Mouse (Mus musculus) intestine, postnatal 0 days (tissue): ENCODE results near the gene Rpl41. TPM values are rescaled to one million over a fixed set of nuclear protein-coding genes. Genes with fewer than 3 reads are reported as not detected.
"Not testable (repeated sequence)": the region's sequence is repeated elsewhere in the genome, so short reads cannot be mapped to it uniquely, and the experiment has no call there.

Experiments
- ATAC-seq: fragments of 200-750 bp; cut with Nextera tagmentation; 2 replicates; pipeline ENCODE4 v1.8.0; 2017; ENCODE audit warnings: mild to moderate bottlenecking, moderate TSS enrichment, moderate library complexity
- H3K27ac ChIP-seq: fragments of 300-500 bp; sonication (generic); 2 replicates; pipeline ENCODE4 v1.5.1; 2014; ENCODE audit warnings: mild to moderate bottlenecking, low read depth, low read length, moderate library complexity
- H3K27me3 ChIP-seq: fragments of 300-500 bp; sonication (generic); replicated peaks from 2 replicates; pipeline ENCODE4 v1.6.1; 2014; ENCODE audit warnings: low read length, mixed read lengths; ENCODE audit not compliant: control insufficient read depth, insufficient read depth
- H3K36me3 ChIP-seq: fragments of 300-500 bp; sonication (generic); 2 replicates; pipeline ENCODE4 v1.6.1; 2014; ENCODE audit warnings: mild to moderate bottlenecking, moderate library complexity; ENCODE audit not compliant: control insufficient read depth, insufficient read depth
- H3K4me1 ChIP-seq: fragments of 300-500 bp; sonication (generic); replicated peaks from 2 replicates; pipeline ENCODE4 v1.6.1; 2014; ENCODE audit warnings: antibody characterized with exemption, low read length, mixed read lengths; ENCODE audit not compliant: control insufficient read depth, insufficient read depth
- H3K4me2 ChIP-seq: fragments of 300-500 bp; sonication (generic); replicated peaks from 2 replicates; pipeline ENCODE4 v1.6.1; 2014; ENCODE audit warnings: low read depth, mild to moderate bottlenecking, moderate library complexity
- H3K4me3 ChIP-seq: fragments of 300-500 bp; sonication (generic); 2 replicates; pipeline ENCODE4 v1.5.1; 2014; ENCODE audit warnings: low read depth, low read length
- H3K9ac ChIP-seq: fragments of 300-500 bp; sonication (generic); 2 replicates; pipeline ENCODE4 v1.6.1; 2014; ENCODE audit warnings: mild to moderate bottlenecking, low read depth, low read length
- H3K9me3 ChIP-seq: fragments of 300-500 bp; sonication (generic); 2 replicates; pipeline ENCODE4 v1.6.1; 2016; ENCODE audit warnings: mixed run types; ENCODE audit not compliant: control insufficient read depth
- CTCF ChIP-seq: sonication (generic); IDR thresholded peaks from 2 replicates; pipeline ENCODE4 v1.5.1; 2016; ENCODE audit warnings: low read depth, mild to moderate bottlenecking, control low read depth, antibody characterized with exemption, moderate library complexity
- WGBS: fragments of 180-500 bp; shearing (Covaris S2); extraction: QIAGEN DNeasy Blood & Tissue Kit; methylation state at CpG from one replicate; pipeline ENCODE4 v1.1.7; 2014; 5-methylcytosine and 5-hydroxymethylcytosine counted together
- polyA plus RNA-seq: library from polyadenylated mRNA; unstranded; fragments of >200 nt; fragmentation: Nextera tagmentation; extraction: Ambion mirVana; gene quantifications from 2 replicates; pipeline ENCODE4 v1.2.1, GENCODE M21; 2015

Gene Rpl41
- polyA plus RNA-seq, 1 experiment from 2014 or later, result 2,428 TPM

GRCm38 (mm10) chr10:128565206-128565787, 16.2 kb upstream of the Rpl41 start:
- H3K4me3 ChIP-seq, result peak overlapping the region; percentile 86
- H3K4me2 ChIP-seq, result peak overlapping the region; percentile 91
- no peak for TF ChIP-seq CTCF
- H3K36me3 ChIP-seq, result peaks cover 46% of the 10 kb centered on the region
- H3K27me3 ChIP-seq, result no peaks in the 10 kb centered on the region
- H3K27ac ChIP-seq, result peak overlapping the region; percentile 90
- peak; percentile 20; the same call in 1 of the 2 replicates for ATAC-seq
- no peaks in the 10 kb centered on the region for H3K4me1 ChIP-seq
- no peaks in the 10 kb centered on the region for H3K9me3 ChIP-seq
- under 1% methylated on average over 44 of the region's 46 CpGs for WGBS
- H3K9ac ChIP-seq, result peak overlapping the region; percentile 84

- H3K4me1 ChIP-seq, result no peaks in the 10 kb centered on the region
- no peak overlapping the region for H3K4me2 ChIP-seq
- no peaks in the 10 kb centered on the region for H3K9me3 ChIP-seq
- no peaks in the 10 kb centered on the region for H3K27me3 ChIP-seq
- 80% methylated on average over 6 of the region's 6 CpGs for WGBS
- TF ChIP-seq CTCF, result no peak
- no peak for ATAC-seq
- H3K36me3 ChIP-seq, result peaks cover 48% of the 10 kb centered on the region
- no peak overlapping the region for H3K9ac ChIP-seq
- H3K4me3 ChIP-seq, result no peak overlapping the region
- no peak overlapping the region for H3K27ac ChIP-seq
Measured at GRCm38 (mm10) chr10:128563544-128563943, 14.4 kb upstream of the Rpl41 start.

GRCm38 (mm10) chr10:128556963-128557362, 7.9 kb upstream of the Rpl41 start:
- TF ChIP-seq CTCF, result no peak

GRCm38 (mm10) chr10:128556286-128556685, 7.2 kb upstream of the Rpl41 start:
- peak; percentile 65 for TF ChIP-seq CTCF

More at GRCm38 (mm10) chr10:128556963-128557362, 7.9 kb upstream of the Rpl41 start:
- WGBS, result 85% methylated on average over 6 of the region's 6 CpGs
- Histone ChIP-seq H3K9me3 (no peaks in the 10 kb centered on the region), H3K4me2 (no peak overlapping the region), H3K9ac (no peak overlapping the region), H3K36me3 (peaks cover 47% of the 10 kb centered on the region), H3K4me3 (no peak overlapping the region), H3K27me3 (no peaks in the 10 kb centered on the region), H3K4me1 (no peaks in the 10 kb centered on the region), H3K27ac (no peak overlapping the region)
- no peak for ATAC-seq

GRCm38 (mm10) chr10:128555567-128555966, 6.5 kb upstream of the Rpl41 start:
- H3K27me3 ChIP-seq, ATAC-seq, H3K9ac ChIP-seq, H3K4me2 ChIP-seq, H3K27ac ChIP-seq, H3K9me3 ChIP-seq, H3K4me1 ChIP-seq, H3K4me3 ChIP-seq: not testable (repeated sequence)
- H3K36me3 ChIP-seq, result peaks cover 34% of the 10 kb centered on the region
- 83% methylated on average over 1 of the region's 1 CpGs for WGBS

More at GRCm38 (mm10) chr10:128556286-128556685, 7.2 kb upstream of the Rpl41 start:
- Histone ChIP-seq H3K9me3 (no peaks in the 10 kb centered on the region), H3K4me2 (no peak overlapping the region), H3K4me3 (no peak overlapping the region), H3K36me3 (peaks cover 41% of the 10 kb centered on the region), H3K27me3 (no peaks in the 10 kb centered on the region), H3K27ac (no peak overlapping the region), H3K4me1 (no peaks in the 10 kb centered on the region), H3K9ac (no peak overlapping the region)
- ATAC-seq, result no peak

GRCm38 (mm10) chr10:128550144-128550823, 1.2 kb upstream of the Rpl41 start:
- not testable (repeated sequence) for H3K27me3 ChIP-seq, H3K4me3 ChIP-seq, ATAC-seq, H3K4me2 ChIP-seq, H3K9ac ChIP-seq, H3K9me3 ChIP-seq, H3K4me1 ChIP-seq, H3K36me3 ChIP-seq, H3K27ac ChIP-seq
- WGBS, result 90% methylated on average over 11 of the region's 11 CpGs

GRCm38 (mm10) chr10:128549682-128550057, 565 bp upstream of the Rpl41 start:
- WGBS, result 68% methylated on average over 6 of the region's 6 CpGs
- not testable (repeated sequence) for H3K9ac ChIP-seq, H3K4me1 ChIP-seq, H3K4me2 ChIP-seq, H3K9me3 ChIP-seq, H3K27me3 ChIP-seq, ATAC-seq, H3K27ac ChIP-seq, H3K4me3 ChIP-seq
- peaks cover 11% of the 10 kb centered on the region for H3K36me3 ChIP-seq

GRCm38 (mm10) chr10:128548051-128548791, 884 bp downstream of the Rpl41 start:
- not testable (repeated sequence) for H3K9me3 ChIP-seq, H3K27me3 ChIP-seq, H3K4me1 ChIP-seq, ATAC-seq
- Histone ChIP-seq H3K4me3 (peak overlapping the region; percentile 77), H3K9ac (peak overlapping the region; percentile 88), H3K4me2 (peak overlapping the region; percentile 88), H3K27ac (peak overlapping the region; percentile 89), H3K36me3 (peaks cover 26% of the 10 kb centered on the region)
- under 1% methylated on average over 25 of the region's 30 CpGs for WGBS
